Mouse (Mus musculus): ENCODE measurements around the gene Col19a1. TPM values are rescaled to one million over a fixed set of nuclear protein-coding genes. Genes with fewer than 3 reads are reported as not detected.

Col19a1 gene
- polyA plus RNA-seq, 1 experiment from 2014 or later: 3.1 TPM

GRCm38 (mm10) chr1:24452159-24452558, 135.1 kb downstream of the Col19a1 start:
- no peak overlapping the region for H3K27ac ChIP-seq (replicated peaks; ENCODE audit: low read depth, low read length)
- no peak overlapping the region for H3K9ac ChIP-seq (ENCODE audit: low read depth, low read length)
- H3K36me3 ChIP-seq (ENCODE audit: control insufficient read depth, insufficient read depth, low read length): no peaks in the 10 kb centered on the region
- H3K9me3 ChIP-seq (ENCODE audit: control insufficient read depth, low read length): no peaks in the 10 kb centered on the region
- H3K27me3 ChIP-seq (replicated peaks; ENCODE audit: control insufficient read depth, insufficient read depth, low read length): no peaks in the 10 kb centered on the region
- DNase-seq (ENCODE audit: low spot score) (no peak), ATAC-seq (ENCODE audit: low read depth) (no peak)
- no peak overlapping the region for H3K4me3 ChIP-seq (ENCODE audit: low read depth, low read length)
- no peaks in the 10 kb centered on the region for H3K4me1 ChIP-seq (ENCODE audit: control insufficient read depth, insufficient read depth, low read length)
- H3K4me2 ChIP-seq (ENCODE audit: low read depth, low read length): no peak overlapping the region
- 67% methylated on average over 7 of the region's 7 CpGs for WGBS

- no peak overlapping the region for H3K4me2 ChIP-seq (ENCODE audit: low read depth, low read length)
- H3K27ac ChIP-seq (replicated peaks; ENCODE audit: low read depth, low read length): no peak overlapping the region
- no peaks in the 10 kb centered on the region for H3K36me3 ChIP-seq (ENCODE audit: control insufficient read depth, insufficient read depth, low read length)
- no peaks in the 10 kb centered on the region for H3K9me3 ChIP-seq (ENCODE audit: control insufficient read depth, low read length)
- no peaks in the 10 kb centered on the region for H3K4me1 ChIP-seq (ENCODE audit: control insufficient read depth, insufficient read depth, low read length)
- H3K27me3 ChIP-seq (replicated peaks; ENCODE audit: control insufficient read depth, insufficient read depth, low read length): no peaks in the 10 kb centered on the region
- ATAC-seq (ENCODE audit: low read depth): no peak
- no peak overlapping the region for H3K9ac ChIP-seq (ENCODE audit: low read depth, low read length)
- no peak for DNase-seq (ENCODE audit: low spot score)
- no peak overlapping the region for H3K4me3 ChIP-seq (ENCODE audit: low read depth, low read length)
Measured at GRCm38 (mm10) chr1:24437425-24437824, 149.8 kb downstream of the Col19a1 start.

- WGBS: 76% methylated on average over 5 of the region's 5 CpGs
- no peaks in the 10 kb centered on the region for H3K9me3 ChIP-seq (ENCODE audit: control insufficient read depth, low read length)
- DNase-seq (ENCODE audit: low spot score): no peak
- H3K27ac ChIP-seq (replicated peaks; ENCODE audit: low read depth, low read length): no peak overlapping the region
- no peaks in the 10 kb centered on the region for H3K27me3 ChIP-seq (replicated peaks; ENCODE audit: control insufficient read depth, insufficient read depth, low read length)
- ATAC-seq (ENCODE audit: low read depth): no peak
- H3K9ac ChIP-seq (ENCODE audit: low read depth, low read length): no peak overlapping the region
- no peaks in the 10 kb centered on the region for H3K4me1 ChIP-seq (ENCODE audit: control insufficient read depth, insufficient read depth, low read length)
- no peak overlapping the region for H3K4me3 ChIP-seq (ENCODE audit: low read depth, low read length)
- no peaks in the 10 kb centered on the region for H3K36me3 ChIP-seq (ENCODE audit: control insufficient read depth, insufficient read depth, low read length)
- no peak overlapping the region for H3K4me2 ChIP-seq (ENCODE audit: low read depth, low read length)
Measured at GRCm38 (mm10) chr1:24428306-24428705, 159.0 kb downstream of the Col19a1 start.

GRCm38 (mm10) chr1:24378125-24378821, 209.0 kb downstream of the Col19a1 start:
- DNase-seq (ENCODE audit: low spot score) (peak; percentile 71), ATAC-seq (ENCODE audit: low read depth) (peak; percentile 62; the same call in 1 of the 2 replicates)
- Histone ChIP-seq H3K36me3 (ENCODE audit: control insufficient read depth, insufficient read depth, low read length) (no peaks in the 10 kb centered on the region), H3K9ac (ENCODE audit: low read depth, low read length) (no peak overlapping the region), H3K4me1 (ENCODE audit: control insufficient read depth, insufficient read depth, low read length) (no peaks in the 10 kb centered on the region), H3K27ac (replicated peaks; ENCODE audit: low read depth, low read length) (no peak overlapping the region), H3K9me3 (ENCODE audit: control insufficient read depth, low read length) (no peaks in the 10 kb centered on the region), H3K27me3 (replicated peaks; ENCODE audit: control insufficient read depth, insufficient read depth, low read length) (no peaks in the 10 kb centered on the region), H3K4me2 (ENCODE audit: low read depth, low read length) (no peak overlapping the region), H3K4me3 (ENCODE audit: low read depth, low read length) (no peak overlapping the region)
- WGBS: 28% methylated on average over 8 of the region's 8 CpGs

GRCm38 (mm10) chr1:24374902-24375301, 212.4 kb downstream of the Col19a1 start:
- WGBS: 24% methylated on average over 2 of the region's 2 CpGs
- Histone ChIP-seq H3K4me1 (ENCODE audit: control insufficient read depth, insufficient read depth, low read length) (no peaks in the 10 kb centered on the region), H3K9ac (ENCODE audit: low read depth, low read length) (no peak overlapping the region), H3K4me3 (ENCODE audit: low read depth, low read length) (no peak overlapping the region), H3K4me2 (ENCODE audit: low read depth, low read length) (no peak overlapping the region), H3K27me3 (replicated peaks; ENCODE audit: control insufficient read depth, insufficient read depth, low read length) (no peaks in the 10 kb centered on the region), H3K27ac (replicated peaks; ENCODE audit: low read depth, low read length) (no peak overlapping the region), H3K9me3 (ENCODE audit: control insufficient read depth, low read length) (no peaks in the 10 kb centered on the region), H3K36me3 (ENCODE audit: control insufficient read depth, insufficient read depth, low read length) (no peaks in the 10 kb centered on the region)
- no peak for ATAC-seq (ENCODE audit: low read depth)
- DNase-seq (ENCODE audit: low spot score): peak; percentile 53

- WGBS: 70% methylated on average over 3 of the region's 3 CpGs
- Histone ChIP-seq H3K4me1 (ENCODE audit: control insufficient read depth, insufficient read depth, low read length) (no peaks in the 10 kb centered on the region), H3K4me3 (ENCODE audit: low read depth, low read length) (no peak overlapping the region), H3K36me3 (ENCODE audit: control insufficient read depth, insufficient read depth, low read length) (no peaks in the 10 kb centered on the region), H3K9ac (ENCODE audit: low read depth, low read length) (no peak overlapping the region), H3K27ac (replicated peaks; ENCODE audit: low read depth, low read length) (no peak overlapping the region), H3K4me2 (ENCODE audit: low read depth, low read length) (no peak overlapping the region), H3K27me3 (replicated peaks; ENCODE audit: control insufficient read depth, insufficient read depth, low read length) (no peaks in the 10 kb centered on the region), H3K9me3 (ENCODE audit: control insufficient read depth, low read length) (no peaks in the 10 kb centered on the region)
- no peak for DNase-seq (ENCODE audit: low spot score)
- ATAC-seq (ENCODE audit: low read depth): no peak
Measured at GRCm38 (mm10) chr1:24373671-24374070, 213.6 kb downstream of the Col19a1 start.

GRCm38 (mm10) chr1:24372471-24373258, 214.6 kb downstream of the Col19a1 start:
- Histone ChIP-seq H3K4me2 (ENCODE audit: low read depth, low read length) (no peak overlapping the region), H3K4me3 (ENCODE audit: low read depth, low read length) (no peak overlapping the region), H3K9me3 (ENCODE audit: control insufficient read depth, low read length) (no peaks in the 10 kb centered on the region), H3K4me1 (ENCODE audit: control insufficient read depth, insufficient read depth, low read length) (0 out of 2 replicates have a peak, but pooled peaks cover 3% of the 10 kb centered on the region), H3K9ac (ENCODE audit: low read depth, low read length) (no peak overlapping the region), H3K27me3 (replicated peaks; ENCODE audit: control insufficient read depth, insufficient read depth, low read length) (no peaks in the 10 kb centered on the region), H3K36me3 (ENCODE audit: control insufficient read depth, insufficient read depth, low read length) (no peaks in the 10 kb centered on the region), H3K27ac (replicated peaks; ENCODE audit: low read depth, low read length) (no peak overlapping the region)
- DNase-seq (ENCODE audit: low spot score): no peak
- 73% methylated on average over 4 of the region's 4 CpGs for WGBS
- ATAC-seq (ENCODE audit: low read depth): no peak

- no peak overlapping the region for H3K4me3 ChIP-seq (ENCODE audit: low read depth, low read length)
- no peaks in the 10 kb centered on the region for H3K36me3 ChIP-seq (ENCODE audit: control insufficient read depth, insufficient read depth, low read length)
- H3K27me3 ChIP-seq (replicated peaks; ENCODE audit: control insufficient read depth, insufficient read depth, low read length): no peaks in the 10 kb centered on the region
- no peak overlapping the region for H3K27ac ChIP-seq (replicated peaks; ENCODE audit: low read depth, low read length)
- H3K4me2 ChIP-seq (ENCODE audit: low read depth, low read length): peak overlapping the region; percentile 43
- 47% methylated on average over 19 of the region's 19 CpGs for WGBS
- H3K4me1 ChIP-seq (ENCODE audit: control insufficient read depth, insufficient read depth, low read length): 0 out of 2 replicates have a peak, but pooled peaks cover 3% of the 10 kb centered on the region
- DNase-seq (ENCODE audit: low spot score): peak; percentile 26
- no peaks in the 10 kb centered on the region for H3K9me3 ChIP-seq (ENCODE audit: control insufficient read depth, low read length)
- ATAC-seq (ENCODE audit: low read depth): no peak
- no peak overlapping the region for H3K9ac ChIP-seq (ENCODE audit: low read depth, low read length)
Measured at GRCm38 (mm10) chr1:24367570-24368517, 219.4 kb downstream of the Col19a1 start.
